Mouse (Mus musculus) T-helper 17 cell (primary cell): ENCODE measurements at regions not wholly inside any gene's neighbourhood (a gene's known extent, or its start where the extent isn't known, plus 50 kb on each side); places are given as distances from the start of the nearest gene placed in this dataset.
"Not testable (repeated sequence)": the region's sequence is repeated elsewhere in the genome, so short reads cannot be mapped to it uniquely, and the experiment has no call there.

Experiments used
- in situ Hi-C, 2 experiments: fragments of 300-600 bp; cut with MboI, MseI; formaldehyde crosslinking; loops; 1 replicate in 1 of 2; 2 replicates in 1 of 2; pipeline ENCODE4 v1.15.1; 2025; ENCODE audit warnings: high pct_unique_total_duplicates in 2 of 2

GRCm38 (mm10) chr7:92984701-92985682 is 94.7 kb upstream of the Fam181b start:
- in situ Hi-C loops = loop anchor here in 1 of 2 experiments (10.0 kb wide), 1 partner anchor 700 kb away; no protein-coding TSS in a partner anchor

- in situ Hi-C loops = loop anchor here in 1 of 2 experiments (10.0 kb wide), 1 partner anchor 701 kb away; no protein-coding TSS in a partner anchor
Observed at GRCm38 (mm10) chr7:92985683-92986070, 94.0 kb upstream of the Fam181b start.

- in situ Hi-C loops = no loop called here
Observed at GRCm38 (mm10) chr7:92998886-92999285, 80.8 kb upstream of the Fam181b start.

- in situ Hi-C loops = not testable (repeated sequence)
Observed at GRCm38 (mm10) chr7:93006694-93007231, 72.9 kb upstream of the Fam181b start.

- in situ Hi-C loops = no loop called here
Observed at GRCm38 (mm10) chr7:93007721-93008120, 71.9 kb upstream of the Fam181b start.

GRCm38 (mm10) chr7:93019390-93019789 is 60.3 kb upstream of the Fam181b start:
- in situ Hi-C loops = no loop called here

GRCm38 (mm10) chr7:93023489-93024130 is 56.1 kb upstream of the Fam181b start:
- in situ Hi-C loops = no loop called here

- in situ Hi-C loops = no loop called here
Observed at GRCm38 (mm10) chr7:93026231-93026630, 53.4 kb upstream of the Fam181b start.
